Mouse (Mus musculus) urinary bladder, adult 18-20 months (tissue): ENCODE data around the gene Traf6.

Experiments
- DNase-seq, 2 experiments: peaks; one replicate each; pipeline ENCODE4 v3.0.0; 2022; ENCODE audit warnings: low spot score in 2 of 2, mixed read lengths in 2 of 2

Traf6 gene

DNA sequence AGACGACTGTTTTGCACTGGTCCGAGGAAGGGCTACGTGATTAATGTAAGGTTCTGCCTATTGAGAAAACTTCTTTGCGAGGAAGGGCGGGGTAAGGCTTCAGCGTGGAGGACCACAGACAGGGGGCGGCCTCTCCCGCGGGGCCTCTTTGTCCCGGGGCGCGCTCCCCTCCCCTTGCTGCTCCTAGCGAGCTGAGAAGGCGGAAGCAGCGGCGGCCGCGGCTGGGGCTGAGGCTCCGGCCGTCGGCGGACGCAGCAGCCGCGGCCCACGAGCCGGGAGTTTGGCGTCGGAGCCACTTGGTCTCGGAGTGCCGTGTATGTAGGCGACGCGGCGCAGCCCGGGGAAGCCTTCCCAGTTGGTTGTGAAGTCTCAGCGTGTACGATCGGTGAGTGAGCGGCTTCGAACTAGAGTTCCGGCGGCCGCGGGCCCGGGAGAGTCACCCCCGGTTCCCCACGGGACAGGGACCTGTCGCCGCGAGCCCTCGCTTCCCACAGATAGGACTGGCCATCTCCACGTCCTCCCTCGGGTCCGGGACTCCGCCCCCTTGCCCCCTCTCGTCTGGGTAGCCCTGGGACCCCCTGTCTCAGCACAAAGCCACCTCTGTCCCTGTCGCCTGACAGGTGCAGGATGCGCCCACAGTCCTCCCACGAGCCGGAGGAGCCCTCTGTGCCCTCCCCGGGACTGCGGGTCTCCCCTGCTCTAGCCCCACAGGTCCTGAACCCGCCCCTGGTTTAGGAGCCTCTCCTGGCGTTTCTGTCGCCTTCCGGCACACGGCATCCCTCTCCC lies at the start of gene Traf6:
TSS of gene Traf6 (plus strand) at position 194 of the 786 bp plus-strand sequence.
- DNase-seq, result peak; percentile 77 to 81

DNA sequence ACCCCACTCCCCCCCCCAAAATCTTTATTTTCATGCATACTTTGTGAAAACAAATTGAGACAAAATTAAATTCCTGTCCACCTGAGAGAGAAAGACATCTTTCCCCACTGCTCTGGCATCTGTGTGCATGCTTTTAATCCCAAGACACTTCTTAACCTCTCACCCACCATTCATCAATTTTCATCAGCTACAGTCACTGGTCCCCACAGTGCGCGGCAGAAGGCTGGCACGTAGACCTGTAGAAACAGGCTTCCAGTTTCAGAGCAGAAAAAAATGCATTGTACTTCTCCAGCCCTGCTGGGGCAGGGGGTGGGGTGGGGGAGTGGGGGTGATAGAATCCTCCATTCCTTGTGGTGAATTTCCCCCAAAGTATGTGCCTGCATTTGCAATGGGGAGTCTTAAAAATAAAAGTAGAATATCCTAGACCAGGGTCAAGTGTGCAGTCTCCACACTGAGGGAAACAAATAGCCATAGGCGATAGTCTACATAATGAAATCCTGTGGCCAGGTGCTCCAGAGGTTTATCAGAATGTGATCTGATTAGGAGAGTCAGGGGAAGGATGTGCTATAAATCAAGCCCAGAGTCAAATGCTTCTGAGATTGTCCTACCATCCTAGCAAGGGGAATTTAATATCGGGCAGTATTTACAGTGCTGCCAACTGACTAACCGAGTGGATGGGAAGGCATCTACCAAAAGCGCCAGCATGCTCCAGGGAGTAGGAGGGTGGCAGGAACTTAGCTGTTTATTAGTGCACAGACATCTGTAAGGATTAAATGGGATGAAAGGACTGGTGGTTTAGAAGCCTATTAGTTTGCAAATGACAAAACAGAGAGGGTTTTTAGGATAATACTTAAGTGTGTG lies 39.0 kb upstream of the Traf6 start:
- DNase-seq, result no peak

DNA sequence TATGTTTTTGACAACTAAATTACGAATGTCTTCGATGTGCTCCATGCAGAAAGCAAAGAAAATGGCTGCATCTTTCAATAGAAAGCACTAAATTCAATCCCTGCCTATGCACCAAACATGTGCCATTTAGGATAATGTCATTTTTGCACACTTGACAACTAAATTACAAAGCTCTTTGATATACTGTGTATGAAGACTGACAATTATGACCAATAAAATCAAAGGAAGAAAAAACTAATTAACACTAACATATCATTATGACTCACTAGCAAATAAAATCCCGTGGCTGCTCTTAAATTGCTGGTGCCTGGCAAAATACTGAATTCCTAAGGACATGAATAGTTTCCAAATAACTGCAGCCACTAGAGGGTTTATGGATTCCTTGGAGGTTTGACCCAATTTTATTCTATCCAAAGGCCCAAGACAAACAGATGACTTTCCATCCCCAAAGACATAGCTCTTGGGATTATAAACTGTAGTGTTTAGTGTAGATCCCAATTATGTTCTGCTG lies 38.3 kb upstream of the Traf6 start:
- no peak for DNase-seq

DNA sequence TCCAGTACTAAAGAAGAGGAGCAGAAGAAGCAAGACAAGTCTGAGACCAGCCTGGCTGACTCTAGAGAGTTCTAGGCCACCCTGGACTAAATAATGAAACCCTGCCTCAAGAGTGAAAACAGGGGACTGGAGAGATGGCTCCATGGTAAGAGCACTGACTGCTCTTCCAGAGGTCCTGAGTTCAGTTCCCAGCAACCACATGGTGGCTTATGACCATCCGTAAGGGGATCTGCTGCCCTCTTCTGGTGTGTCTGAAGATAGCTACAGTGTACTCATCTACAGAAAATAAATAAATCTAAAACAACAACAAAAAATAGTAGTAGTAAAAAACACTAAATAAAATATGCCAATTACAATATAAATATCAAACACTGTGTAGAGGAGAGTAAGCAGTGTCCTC lies 32.4 kb upstream of the Traf6 start:
- no peak for DNase-seq

- DNase-seq, result no peak
Observed at GRCm38 (mm10) chr2:101648361-101648760, 29.9 kb upstream of the Traf6 start.

DNA sequence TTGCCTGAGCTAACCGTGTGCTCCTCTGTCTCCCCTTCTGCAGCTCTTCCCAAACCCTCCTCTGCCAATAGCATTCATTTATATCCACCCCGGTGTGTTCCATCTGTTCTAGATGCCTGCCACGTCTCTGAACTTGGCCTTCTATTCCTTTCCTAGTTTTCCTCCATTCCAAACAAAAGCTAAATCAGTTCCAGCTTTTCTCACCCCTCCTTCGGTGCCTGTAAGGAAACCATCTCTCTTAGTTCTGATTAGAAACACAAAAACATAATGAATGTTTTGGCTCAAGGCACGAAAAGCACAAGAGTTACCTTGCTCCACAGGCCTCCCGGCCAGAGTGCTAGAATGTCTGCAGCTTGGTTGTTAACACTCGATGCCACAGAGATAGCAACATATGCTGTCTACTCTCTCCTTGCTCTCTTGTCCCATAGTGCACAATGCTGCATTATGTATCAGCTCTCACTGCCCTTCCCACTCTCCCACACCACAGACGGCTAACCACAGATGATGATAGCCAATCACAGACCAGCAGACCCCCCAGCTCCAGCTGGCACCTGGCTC lies 29.0 kb upstream of the Traf6 start, which contains the start of the genes Rag1 and B230118H07Rik:
TSS of gene Rag1 (minus strand) at position 388 of the 558 bp plus-strand sequence.
TSS of gene B230118H07Rik (minus strand) at position 419 of the 558 bp plus-strand sequence.
- no peak for DNase-seq

GRCm38 (mm10) chr2:101650446-101650845 lies 27.8 kb upstream of the Traf6 start:
- DNase-seq, result no peak

GRCm38 (mm10) chr2:101652204-101652920 lies 25.9 kb upstream of the Traf6 start:
- no peak for DNase-seq

- DNase-seq, result peak; percentile 29 to 47
Observed at GRCm38 (mm10) chr2:101652921-101653597, 25.2 kb upstream of the Traf6 start.

GRCm38 (mm10) chr2:101660536-101660935 lies 17.7 kb upstream of the Traf6 start:
- DNase-seq, result no peak

DNA sequence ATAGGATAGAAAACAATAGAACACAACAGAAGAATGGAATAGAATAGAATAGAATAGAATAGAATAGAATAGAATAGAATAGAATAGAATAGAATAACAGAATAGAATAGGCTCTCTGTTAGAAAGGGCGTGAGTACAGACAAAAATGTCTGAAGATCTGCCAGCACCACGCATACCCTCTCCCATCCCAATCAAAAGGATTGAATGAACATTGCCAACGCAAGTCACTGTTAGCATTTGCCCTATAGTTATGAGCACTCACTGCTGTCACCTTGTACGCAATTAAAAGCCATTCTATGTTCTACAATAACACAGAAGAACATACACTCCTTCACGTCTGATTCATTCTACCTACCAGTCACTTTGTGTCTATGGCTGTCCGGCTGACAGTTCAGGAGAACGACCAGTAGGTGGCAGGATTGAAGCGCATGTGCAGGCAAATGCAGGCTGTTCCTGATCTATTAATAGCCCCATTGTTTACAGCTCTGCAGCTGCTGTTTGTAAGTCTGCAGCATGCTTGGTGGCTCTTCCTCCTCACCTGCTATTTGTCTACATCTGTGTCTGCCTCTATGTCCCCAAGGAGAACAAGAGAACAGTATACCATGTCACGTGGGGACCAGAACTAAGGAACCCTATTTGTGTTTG lies 13.0 kb upstream of the Traf6 start:
- peak; percentile 40 to 46 for DNase-seq

DNA sequence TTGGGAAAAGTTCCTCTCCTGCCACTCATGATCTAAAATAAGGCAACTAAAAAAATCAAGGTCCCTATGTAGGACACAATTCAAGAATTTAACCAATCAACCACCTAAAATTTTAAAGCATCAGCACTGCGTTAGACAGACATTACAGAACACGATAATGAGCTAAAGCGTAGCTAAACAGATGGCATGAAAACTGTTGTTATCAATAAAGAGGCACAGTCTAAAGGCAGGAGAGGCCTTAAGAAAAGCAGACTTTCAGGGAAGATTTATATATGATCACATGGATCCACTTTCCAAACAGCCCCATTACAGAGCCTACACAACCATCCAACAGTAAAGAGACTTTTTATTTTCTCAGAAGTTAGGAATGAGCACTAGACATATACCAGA lies 12.5 kb upstream of the Traf6 start:
- DNase-seq, result no peak

DNA sequence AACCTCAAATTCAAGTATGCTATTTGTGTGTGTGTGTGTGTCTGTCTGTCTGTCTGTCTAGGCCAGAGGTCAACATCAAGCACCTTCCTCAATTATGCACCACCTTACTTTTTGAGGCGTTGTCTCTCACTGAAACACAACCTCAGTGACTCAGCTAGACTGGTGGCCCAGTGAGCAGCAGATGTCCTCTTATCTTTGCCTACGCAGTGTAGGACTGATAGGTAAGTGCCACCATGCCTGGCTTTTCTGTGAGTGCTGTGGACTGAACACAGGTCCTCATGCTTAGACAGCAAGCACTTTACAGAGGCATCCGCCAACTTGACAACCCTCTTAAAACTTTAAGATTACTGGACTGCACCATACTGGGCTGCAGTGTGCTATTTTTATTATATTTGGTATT lies 9.5 kb upstream of the Traf6 start:
- DNase-seq, result no peak

DNA sequence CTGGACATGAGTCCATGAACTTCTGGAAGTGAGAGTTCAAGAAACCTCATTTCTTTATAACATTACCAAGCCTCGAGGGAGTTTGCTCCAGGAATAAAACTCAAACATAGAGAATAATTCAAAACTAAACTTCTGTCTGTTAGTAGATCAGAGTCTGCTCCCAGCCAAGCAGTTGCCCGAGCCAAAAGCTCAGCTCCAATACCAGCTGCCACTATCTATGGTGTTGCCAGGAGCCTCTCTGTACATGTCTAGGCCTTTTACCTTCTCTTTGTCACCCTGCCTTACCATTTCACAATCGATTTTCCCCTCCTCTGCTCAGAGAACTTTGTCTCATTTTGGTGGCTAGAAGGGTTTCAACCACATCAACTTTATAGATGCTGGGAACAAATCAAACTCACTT lies 4.7 kb upstream of the Traf6 start:
- DNase-seq, result no peak

- DNase-seq, result no peak
Observed at GRCm38 (mm10) chr2:101679164-101679784, 1.0 kb downstream of the Traf6 start.

DNA sequence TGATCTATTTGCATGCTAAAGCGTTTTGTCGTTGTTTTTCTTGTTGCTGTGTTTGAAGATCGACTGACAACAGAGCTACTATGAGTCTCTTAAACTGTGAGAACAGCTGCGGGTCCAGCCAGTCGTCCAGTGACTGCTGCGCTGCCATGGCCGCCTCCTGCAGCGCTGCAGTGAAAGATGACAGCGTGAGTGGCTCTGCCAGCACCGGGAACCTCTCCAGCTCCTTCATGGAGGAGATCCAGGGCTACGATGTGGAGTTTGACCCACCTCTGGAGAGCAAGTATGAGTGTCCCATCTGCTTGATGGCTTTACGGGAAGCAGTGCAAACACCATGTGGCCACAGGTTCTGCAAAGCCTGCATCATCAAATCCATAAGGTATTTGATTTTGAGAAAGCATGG lies 6.2 kb downstream of the Traf6 start:
- no peak for DNase-seq

DNA sequence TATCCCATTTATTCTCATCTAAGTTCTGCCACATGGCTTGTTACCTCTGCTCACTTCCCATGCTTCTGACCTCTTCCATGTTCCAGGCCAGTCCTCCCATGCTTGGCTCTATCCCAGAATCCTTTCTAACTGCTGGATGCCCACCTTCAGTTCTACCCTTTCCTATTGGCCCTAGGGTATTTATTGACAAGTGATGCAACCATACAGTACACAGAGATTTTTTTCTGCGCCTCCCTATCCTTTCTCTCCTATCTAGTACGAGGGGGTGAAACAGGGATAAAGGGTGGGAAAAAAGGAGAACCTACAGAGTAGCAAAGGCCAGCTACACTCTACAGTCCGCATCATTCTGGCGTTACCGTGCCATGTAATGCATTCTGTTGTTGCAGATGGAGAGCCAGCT lies 9.8 kb downstream of the Traf6 start:
- no peak for DNase-seq

GRCm38 (mm10) chr2:101690252-101690827 lies 12.1 kb downstream of the Traf6 start:
- DNase-seq, result no peak

GRCm38 (mm10) chr2:101693043-101693442 lies 14.8 kb downstream of the Traf6 start:
- no peak for DNase-seq
